In genomic region chr4:108005328-108005727, GRCm38 (mm10) we compare ENCODE assay signal across 10 mouse cellular contexts. TPM values are rescaled to one million over a fixed set of nuclear protein-coding genes. Genes with fewer than 3 reads are reported as not detected.
DNase-seq lines count a peak whose midpoint lies in the region; ATAC-seq and TF ChIP-seq lines count a peak whose summit lies in the region.
"Had no signal": no experiment of that assay in that cellular context is flagged by ENCODE, and none has a peak within 500 bp of the region (broad histone marks: within the 10 kb centered on the region; RNA-seq: fewer than 3 reads in every experiment).

No protein-coding gene starts in this region.

- H3K36me3 ChIP-seq in hindbrain, embryonic 10.5 days = no peaks in the 10 kb centered on the region
- no peaks in the 10 kb centered on the region for H3K36me3 ChIP-seq in hindbrain, embryonic 12.5 days
- no peaks in the 10 kb centered on the region for H3K36me3 ChIP-seq in hindbrain, embryonic 14.5 days (replicated peaks; ENCODE audit: control insufficient read depth, insufficient read depth)

- 76% methylated on average over 7 of the region's 7 CpGs for WGBS in hindbrain, embryonic 10.5 days
- 72% methylated on average over 7 of the region's 7 CpGs for WGBS in hindbrain, embryonic 12.5 days
- 56% methylated on average over 7 of the region's 7 CpGs for WGBS in hindbrain, embryonic 14.5 days

- peak overlapping the region; percentile 16; the same call in 1 of the 2 replicates for H3K27ac ChIP-seq in hindbrain, embryonic 10.5 days
- no peak overlapping the region for H3K27ac ChIP-seq in hindbrain, embryonic 12.5 days
- no peak overlapping the region for H3K27ac ChIP-seq in hindbrain, embryonic 14.5 days

- no peak overlapping the region for H3K9ac ChIP-seq in hindbrain, embryonic 12.5 days
- no peak overlapping the region for H3K9ac ChIP-seq in hindbrain, embryonic 14.5 days

- no peak for TF ChIP-seq POLR2A in brain, embryonic 14.5 days (IDR thresholded peaks at IDR 0.05; ENCODE audit: borderline replicate concordance, extremely low read depth, insufficient read depth, insufficient read length, poor library complexity, severe bottlenecking)

- no peak overlapping the region for H3K4me2 ChIP-seq in hindbrain, embryonic 12.5 days (replicated peaks)
- no peak overlapping the region for H3K4me2 ChIP-seq in hindbrain, embryonic 14.5 days (replicated peaks)

- DNase-seq in hindbrain, embryonic 10.5 days (ENCODE audit: low spot score) = no peak
- DNase-seq in lung, postnatal 4 days = peak; percentile 55 to 78
- no peak for DNase-seq in lung, postnatal 14 days
- DNase-seq in brain, embryonic 14.5 days (ENCODE audit: low read depth) = peak; percentile 81
- peak; percentile 55 for DNase-seq in hindbrain, embryonic 14.5 days (ENCODE audit: low spot score)
- DNase-seq in right cerebral cortex, postnatal 25 days = no peak
- DNase-seq: cerebellum, postnatal 25 days; kidney, adult 8-10 months; lung, adult 2 months had no signal

- no peak for ATAC-seq in hindbrain, embryonic 12.5 days (ENCODE audit: low FRiP score)
- no peak for ATAC-seq in hindbrain, embryonic 14.5 days (ENCODE audit: low FRiP score)

- no peak for TF ChIP-seq CTCF in brain, embryonic 14.5 days (IDR thresholded peaks at IDR 0.05; ENCODE audit: borderline replicate concordance, extremely low read depth, insufficient read depth, insufficient read length)

- H3K27me3 ChIP-seq in hindbrain, embryonic 10.5 days (ENCODE audit: insufficient read depth, poor library complexity, severe bottlenecking) = no peaks in the 10 kb centered on the region
- H3K27me3 ChIP-seq in hindbrain, embryonic 12.5 days = no peaks in the 10 kb centered on the region
- H3K27me3 ChIP-seq in hindbrain, embryonic 14.5 days (ENCODE audit: control insufficient read depth, insufficient read depth, low read length) = no peaks in the 10 kb centered on the region

- H3K9me3 ChIP-seq in hindbrain, embryonic 10.5 days = no peaks in the 10 kb centered on the region
- H3K9me3 ChIP-seq in hindbrain, embryonic 12.5 days (replicated peaks) = no peaks in the 10 kb centered on the region
- no peaks in the 10 kb centered on the region for H3K9me3 ChIP-seq in hindbrain, embryonic 14.5 days (ENCODE audit: control insufficient read depth, low read length)

- no peak overlapping the region for H3K4me3 ChIP-seq in hindbrain, embryonic 10.5 days
- no peak overlapping the region for H3K4me3 ChIP-seq in hindbrain, embryonic 12.5 days
- no peak overlapping the region for H3K4me3 ChIP-seq in hindbrain, embryonic 14.5 days (replicated peaks; ENCODE audit: low read length)

- no peaks in the 10 kb centered on the region for H3K4me1 ChIP-seq in hindbrain, embryonic 10.5 days (replicated peaks)
- H3K4me1 ChIP-seq in hindbrain, embryonic 12.5 days = no peaks in the 10 kb centered on the region; the same call in 1 of the 2 replicates
- no peaks in the 10 kb centered on the region for H3K4me1 ChIP-seq in hindbrain, embryonic 14.5 days (replicated peaks; ENCODE audit: control insufficient read depth, insufficient read depth, low read length)

RNA-seq across cellular contexts. Expression of gene Slc1a7, which starts 37.2 kb away (rescaled TPM):
- not detected in 2 replicates for polyA plus RNA-seq in hindbrain, embryonic 10.5 days (2016; fragmentation: Nextera tagmentation; extraction: Ambion mirVana)
- 0.08 TPM in 1 of 2 replicates, not detected in the other for polyA plus RNA-seq in hindbrain, embryonic 12.5 days (2016; fragmentation: Nextera tagmentation; extraction: Ambion mirVana)
- 0.08 and 0.10 TPM in 2 replicates for polyA plus RNA-seq in brain, embryonic 14.5 days (2012; rRNA removed)
- polyA plus RNA-seq in hindbrain, embryonic 14.5 days (2014; fragmentation: Nextera tagmentation; extraction: Ambion mirVana) = 0.08 TPM in 1 of 2 replicates, not detected in the other

Comparison
In these comparisons a context has a peak if more than half of its experiments do, and no peak if none do; other contexts are left out.
1. DNase-seq: peak in lung, postnatal 4 days (2 of 2), brain, embryonic 14.5 days (single experiment) and hindbrain, embryonic 14.5 days (single experiment); none in hindbrain, embryonic 10.5 days (single experiment), lung, postnatal 14 days (single experiment) and right cerebral cortex, postnatal 25 days (single experiment).